Mouse (Mus musculus): ENCODE data around the gene Slc45a1.
"Not testable (repeated sequence)": the region's sequence is repeated elsewhere in the genome, so short reads cannot be mapped to it uniquely, and the experiment has no call there.

Slc45a1 gene

DNA sequence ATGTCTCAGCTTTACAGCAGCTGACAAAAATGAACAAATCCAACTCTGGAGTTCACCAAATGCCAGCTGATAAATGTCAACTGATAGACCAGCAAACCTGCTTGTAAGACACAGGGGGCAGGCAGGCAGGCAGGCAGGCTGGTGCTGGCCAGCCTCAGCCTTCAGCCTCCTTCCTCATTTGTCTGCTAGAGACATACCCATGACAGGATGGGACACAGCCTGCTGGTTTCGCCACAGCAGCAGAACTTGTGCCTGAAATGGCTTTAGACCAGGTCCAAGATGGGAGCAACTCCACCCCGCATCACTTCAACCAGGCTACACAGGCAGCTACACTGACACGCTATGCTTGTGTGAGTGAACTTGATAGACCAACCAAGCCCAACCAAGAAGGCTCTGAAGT is 46.2 kb downstream of the Slc45a1 start:
- no peak for DNase-seq (ENCODE audit: low read depth)

GRCm38 (mm10) chr4:150603366-150604061 is 48.5 kb downstream of the Slc45a1 start:
- DNase-seq (ENCODE audit: low read depth): no peak

DNA sequence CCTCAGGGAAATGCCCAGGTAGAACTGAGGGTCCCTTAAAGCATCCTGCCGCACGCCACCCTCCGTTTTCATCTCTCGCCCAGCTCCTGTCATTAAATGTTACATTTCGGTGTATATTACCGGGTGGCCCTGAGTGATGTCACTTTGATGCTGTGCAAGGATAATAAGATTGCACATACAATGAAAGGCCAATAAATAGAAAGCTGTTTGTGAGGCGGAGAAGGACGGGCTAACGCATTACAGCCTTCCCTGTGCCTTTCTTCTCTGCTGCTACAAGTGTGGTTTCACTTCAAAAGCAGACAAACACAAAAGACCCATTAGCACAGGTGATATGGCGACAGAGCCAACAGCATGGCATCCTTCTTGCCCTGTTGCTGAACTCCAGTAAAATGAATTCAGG is 50.5 kb downstream of the Slc45a1 start:
- DNase-seq (ENCODE audit: low read depth): no peak

DNA sequence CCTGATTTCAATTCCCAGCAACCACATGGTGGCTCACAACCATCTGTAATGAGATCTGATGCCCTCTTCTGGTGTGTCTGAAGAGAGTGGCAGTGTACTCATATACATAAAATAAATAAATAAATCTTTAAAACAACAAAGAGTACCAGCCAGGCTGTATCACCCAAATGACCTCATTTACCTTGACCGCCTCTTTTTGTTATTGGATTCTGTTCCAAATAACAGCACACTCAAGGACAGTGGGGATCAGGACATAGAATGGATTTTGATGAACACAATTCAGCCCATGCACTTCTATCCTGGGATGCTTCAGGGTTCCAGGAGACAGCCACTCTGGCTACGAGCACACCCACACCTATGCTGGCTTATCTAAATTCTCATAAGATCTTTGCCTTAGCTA is 51.5 kb downstream of the Slc45a1 start:
- DNase-seq (ENCODE audit: low read depth): not testable (repeated sequence)

GRCm38 (mm10) chr4:150599119-150599992 is 52.6 kb downstream of the Slc45a1 start:
- no peak for DNase-seq (ENCODE audit: low read depth)

- DNase-seq (ENCODE audit: low read depth): no peak
These were observed 53.3 kb downstream of the Slc45a1 start for GRCm38 (mm10) chr4:150598686-150599085.

- no peak for DNase-seq (ENCODE audit: low read depth)
These were observed 56.0 kb downstream of the Slc45a1 start for GRCm38 (mm10) chr4:150595991-150596390.

DNA sequence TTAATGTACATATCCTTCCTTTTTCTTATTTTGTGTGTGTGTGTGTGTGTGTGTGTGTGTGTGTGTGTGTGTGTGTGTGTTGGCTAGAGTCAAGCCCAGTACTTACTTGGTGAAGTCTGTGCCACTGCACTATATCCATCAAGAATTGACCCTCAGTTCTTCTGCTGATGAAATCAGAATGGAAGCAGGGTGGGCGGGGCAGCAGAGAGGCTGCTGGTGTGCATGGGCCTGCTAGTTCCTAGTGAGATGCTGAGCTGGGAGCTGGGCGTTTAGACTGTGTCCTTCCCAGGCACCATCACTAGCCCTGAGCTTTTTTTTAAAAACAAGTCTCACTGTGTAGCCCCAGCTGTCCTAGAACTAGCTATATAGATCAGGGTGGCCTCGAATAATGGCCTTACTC is 56.9 kb downstream of the Slc45a1 start:
- DNase-seq (ENCODE audit: low read depth): no peak

- peak; percentile 70 for DNase-seq (ENCODE audit: low read depth)
These were observed 57.6 kb downstream of the Slc45a1 start for GRCm38 (mm10) chr4:150594298-150594829.

DNA sequence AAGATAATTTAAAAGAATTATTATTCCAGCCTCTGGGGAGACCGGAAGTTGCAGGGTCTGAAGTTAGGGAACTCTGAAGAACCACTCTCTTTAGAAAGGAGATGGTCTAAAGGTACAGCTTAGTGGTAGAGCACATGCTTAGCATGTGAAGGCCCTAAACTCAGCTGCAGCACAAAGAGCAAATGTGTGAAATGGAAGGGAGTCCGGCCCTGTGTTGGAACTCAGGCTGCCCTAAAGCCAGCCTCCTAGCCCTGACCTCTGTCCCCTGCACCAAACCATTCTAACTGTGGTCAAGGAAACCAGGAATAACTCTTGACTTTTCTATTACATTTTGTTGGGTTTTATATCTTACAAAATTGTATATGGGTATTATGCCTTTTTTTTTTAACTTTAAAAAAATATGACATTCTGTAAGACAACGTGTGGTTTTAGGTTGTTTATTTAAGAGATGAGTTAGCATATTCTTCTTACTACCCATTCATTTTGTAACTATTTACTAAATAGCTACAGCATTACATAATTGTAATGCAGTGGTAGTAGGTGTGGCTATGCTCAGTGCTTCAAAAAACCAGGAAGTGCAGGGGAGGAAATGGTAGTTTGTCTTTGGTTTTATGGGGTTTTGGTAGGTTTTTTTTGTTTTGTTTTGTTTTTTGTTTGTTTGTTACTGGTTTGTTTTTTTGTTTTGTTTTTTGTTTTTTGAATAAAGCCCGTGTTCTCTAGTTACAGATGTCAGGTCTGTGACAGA is 58.3 kb downstream of the Slc45a1 start:
- DNase-seq (ENCODE audit: low read depth): peak; percentile 54

DNA sequence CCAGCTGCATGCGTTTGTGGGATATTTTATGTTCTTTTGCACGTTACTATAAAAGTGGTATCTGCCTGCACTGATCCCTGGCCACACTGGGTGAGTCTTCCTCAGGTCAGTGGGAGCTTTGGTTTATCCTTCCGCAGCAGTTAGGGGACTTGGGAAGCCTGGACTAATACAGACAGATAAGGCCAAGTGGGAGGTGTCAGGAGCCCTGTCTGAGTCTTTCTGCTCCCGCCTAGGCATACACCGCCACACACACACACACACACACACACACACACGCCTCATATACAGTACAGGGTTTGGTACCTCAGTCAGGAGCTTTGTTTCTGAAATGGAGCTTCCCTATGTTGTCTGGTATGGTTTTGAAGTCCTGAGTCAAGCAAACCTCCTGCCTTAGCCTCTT is 59.9 kb downstream of the Slc45a1 start:
- no peak for DNase-seq (ENCODE audit: low read depth)

- DNase-seq (ENCODE audit: low read depth): no peak
These were observed 60.4 kb downstream of the Slc45a1 start for GRCm38 (mm10) chr4:150591602-150592001.

GRCm38 (mm10) chr4:150590621-150591282 is 61.2 kb downstream of the Slc45a1 start:
- DNase-seq (ENCODE audit: low read depth): no peak

- no peak for DNase-seq (ENCODE audit: low read depth)
These were observed 63.7 kb downstream of the Slc45a1 start for GRCm38 (mm10) chr4:150588300-150588621.

GRCm38 (mm10) chr4:150587597-150588299 is 64.2 kb downstream of the Slc45a1 start:
- no peak for DNase-seq (ENCODE audit: low read depth)

DNA sequence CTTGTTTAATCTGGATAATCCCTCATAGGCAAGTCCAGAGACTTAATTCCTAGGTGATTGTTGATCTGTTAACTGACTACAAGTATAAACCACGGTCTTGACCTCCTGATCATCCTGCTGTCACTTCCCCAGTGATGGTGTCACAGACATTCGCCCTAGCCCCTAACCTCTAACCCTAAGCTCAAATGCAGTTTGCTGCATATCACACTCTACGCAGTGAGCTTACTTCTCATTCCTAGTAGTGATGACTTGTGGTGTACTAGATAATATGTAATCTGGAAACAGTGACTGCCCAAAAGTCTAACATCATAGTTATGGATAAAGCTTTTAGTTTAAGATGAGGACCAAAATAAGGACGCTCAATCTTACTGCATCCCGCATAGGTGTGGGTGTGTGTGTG is 65.7 kb downstream of the Slc45a1 start:
- no peak for DNase-seq (ENCODE audit: low read depth)

DNA sequence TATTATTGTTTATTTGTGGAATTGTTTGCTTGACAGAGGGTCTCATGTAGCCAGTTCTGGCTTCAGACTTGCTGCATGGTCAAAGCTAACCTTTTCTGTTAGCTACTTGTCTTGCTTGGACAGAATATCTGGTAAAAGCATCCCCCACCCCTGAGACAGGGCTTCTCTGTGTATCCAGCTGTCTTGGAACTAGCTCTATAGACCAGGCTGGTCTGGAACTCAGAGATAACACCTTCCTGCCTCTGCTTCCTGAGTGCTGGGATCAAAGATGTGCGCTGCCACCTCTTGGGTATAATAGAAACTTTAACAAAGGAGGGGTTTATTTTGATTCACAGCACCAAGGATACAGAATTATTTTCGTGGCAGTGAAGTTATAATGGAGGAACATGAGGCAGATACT is 66.2 kb downstream of the Slc45a1 start:
- peak; percentile 43 for DNase-seq (ENCODE audit: low read depth)

- no peak for DNase-seq (ENCODE audit: low read depth)
These were observed 68.2 kb downstream of the Slc45a1 start for GRCm38 (mm10) chr4:150583777-150584135.

DNA sequence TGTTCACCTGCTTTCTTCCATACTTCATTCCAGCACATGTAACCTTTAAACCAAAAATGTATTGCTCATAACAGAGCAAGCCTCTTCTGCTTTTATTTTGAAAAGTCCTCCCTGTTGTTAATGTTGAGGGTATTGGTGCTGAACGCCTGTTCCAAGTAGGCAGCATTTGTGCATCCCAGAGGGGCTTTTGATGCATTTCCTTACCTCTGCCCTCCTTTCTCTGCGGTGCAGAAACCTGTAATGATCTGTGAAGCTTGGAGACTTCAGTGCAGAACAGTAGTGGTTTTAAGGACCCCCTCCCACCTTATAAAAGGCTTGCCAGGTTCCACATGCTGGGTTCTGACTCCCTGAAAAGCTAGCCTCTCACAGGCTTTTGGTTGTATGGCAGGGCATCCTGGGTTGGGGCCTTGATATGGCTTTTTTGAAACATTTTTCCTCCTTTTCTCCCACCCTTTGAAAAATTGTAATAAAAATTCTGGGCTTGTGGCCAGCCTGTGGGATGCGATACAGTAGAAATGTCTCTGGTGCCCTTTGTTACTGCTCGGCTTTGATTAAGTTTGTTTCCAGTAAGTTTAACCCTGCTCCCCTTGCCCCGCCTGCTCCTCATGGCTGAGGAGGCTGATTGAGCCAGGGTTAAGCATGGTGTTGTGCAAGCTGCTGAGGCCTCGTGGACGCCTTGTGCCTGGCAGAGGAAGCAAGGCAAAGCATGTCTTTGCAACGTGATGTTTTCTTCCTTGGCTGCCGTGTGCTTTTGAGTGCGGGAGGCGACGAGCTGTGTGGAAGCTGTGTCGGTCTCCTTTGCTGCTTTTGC is 68.8 kb downstream of the Slc45a1 start:
- peak; percentile 60 for DNase-seq (ENCODE audit: low read depth)

DNA sequence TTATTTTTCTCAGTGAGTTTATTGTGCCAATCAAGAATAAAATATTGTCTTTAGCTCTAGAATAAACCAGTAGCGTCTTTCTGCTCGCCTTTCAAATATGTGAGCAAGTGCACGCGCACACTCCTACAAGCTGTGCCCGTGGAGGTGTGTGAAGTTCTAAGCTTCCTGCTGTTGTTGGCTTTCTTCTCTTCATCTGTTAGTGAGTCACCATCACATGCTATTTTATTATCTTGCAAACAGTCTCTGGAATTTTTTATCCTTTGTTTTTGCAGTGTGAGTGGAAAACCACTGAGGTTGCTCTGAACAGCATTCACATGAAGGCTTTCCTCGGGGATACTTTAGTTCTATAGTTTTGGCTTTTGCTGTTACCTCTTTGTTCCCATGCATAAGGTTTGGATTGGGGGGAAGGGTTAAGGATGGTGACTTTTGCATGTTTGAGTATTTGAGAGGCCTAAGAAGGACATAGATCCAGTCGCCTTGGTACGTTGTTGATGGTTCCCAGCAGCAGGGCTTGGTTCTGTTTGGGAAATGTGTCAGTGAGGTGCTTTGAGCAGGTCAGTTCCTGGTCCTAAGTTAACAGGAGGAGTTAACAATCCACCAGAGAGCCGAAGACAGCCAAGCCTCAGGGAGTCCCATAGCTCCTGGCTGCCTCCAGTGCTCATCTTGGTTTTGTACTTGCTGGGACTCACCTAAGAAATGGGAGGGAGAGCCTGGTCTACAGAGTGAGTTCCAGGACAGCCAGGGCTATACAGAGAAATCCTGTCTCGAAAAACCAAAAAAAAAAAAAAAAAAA is 69.8 kb downstream of the Slc45a1 start:
- no peak for DNase-seq (ENCODE audit: low read depth)
